Mouse (Mus musculus) thymus, postnatal 4 days (tissue): Measurements from ENCODE around the gene Myog.

Source experiments
- DNase-seq: peaks from one replicate; pipeline ENCODE4 v3.0.0; 2021

Gene Myog

GRCm38 (mm10) chr1:134326841-134327346, 37.1 kb downstream of the Myog start:
- no peak for DNase-seq

DNA sequence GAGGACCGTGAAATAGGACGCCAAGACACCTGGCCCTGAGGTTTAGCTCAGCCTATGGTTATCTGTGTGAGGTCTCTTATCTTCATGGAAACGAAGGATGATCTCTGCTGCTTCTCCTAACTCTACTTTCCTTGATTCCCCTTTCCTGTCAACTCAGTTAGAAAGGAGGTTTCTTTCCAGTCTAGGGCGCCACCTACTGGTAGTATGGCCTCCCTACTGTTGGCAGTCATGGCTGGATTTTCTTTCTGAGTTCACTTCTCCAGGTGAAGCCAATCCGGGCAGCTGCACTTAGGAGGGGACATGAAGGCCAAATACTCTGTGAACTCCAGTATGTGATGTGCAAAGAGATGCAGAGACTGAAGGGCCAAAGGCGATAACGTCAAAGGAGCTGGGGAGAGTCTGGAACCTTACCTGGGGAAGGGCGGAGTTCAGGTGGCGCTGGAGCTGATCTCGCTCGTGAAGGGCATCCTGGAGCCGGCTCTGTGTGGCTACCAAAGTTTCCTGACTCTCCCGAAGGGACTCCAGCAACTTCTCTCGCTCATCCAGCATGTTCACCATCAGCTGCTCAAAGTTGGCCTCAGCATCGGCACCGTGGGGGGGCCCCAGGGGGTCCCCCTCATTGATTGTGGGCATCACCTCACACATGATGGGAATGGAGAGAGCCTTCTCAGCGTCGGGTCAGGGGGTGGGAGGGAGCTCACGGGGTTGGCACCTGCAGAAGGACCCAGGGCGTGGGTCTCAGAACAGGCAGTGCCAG, 42.3 kb downstream of the Myog start:
- DNase-seq = peak; percentile 86

GRCm38 (mm10) chr1:134332770-134333271, 43.0 kb downstream of the Myog start, which contains the start of gene Ppfia4:
Gene Ppfia4 (minus strand): TSS chr1:134332928.
- peak; percentile 52 for DNase-seq

DNA sequence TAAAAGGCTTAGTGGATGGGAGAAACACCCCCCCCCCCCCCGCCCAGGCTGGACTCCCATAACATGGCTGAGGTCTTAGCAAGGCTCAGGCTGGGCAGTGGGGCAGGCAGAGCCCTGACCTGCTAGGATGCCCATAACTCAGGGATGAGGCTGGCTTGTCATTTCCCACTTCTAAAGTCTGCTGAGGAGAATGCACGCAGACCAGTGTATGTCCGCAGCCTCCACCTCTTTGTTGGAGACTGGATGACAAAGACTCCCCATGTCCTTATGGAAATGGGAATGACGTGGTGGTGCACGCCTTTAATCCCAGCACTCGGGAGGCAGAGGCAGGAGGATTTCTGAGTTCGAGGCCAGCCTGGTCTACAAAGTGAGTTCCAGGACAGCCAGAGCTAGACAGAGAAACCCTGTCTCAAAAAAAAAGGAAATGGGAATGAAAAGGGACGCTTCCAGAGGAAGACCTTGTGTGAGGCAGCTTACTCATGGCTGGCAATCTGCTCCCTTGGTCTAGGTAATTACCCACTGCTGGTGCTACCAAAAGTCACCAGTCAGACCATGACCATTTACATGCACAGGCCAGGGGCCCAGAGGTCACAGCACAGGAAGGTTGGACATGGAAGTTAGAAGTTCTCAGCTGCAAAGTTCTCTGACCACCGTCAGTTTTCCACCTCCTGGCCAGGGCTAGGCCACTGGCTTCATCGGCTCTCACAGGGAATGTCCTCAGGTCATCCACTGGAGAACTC, 43.8 kb downstream of the Myog start:
- DNase-seq = no peak

- no peak for DNase-seq
Observed at GRCm38 (mm10) chr1:134334111-134334827, 44.5 kb downstream of the Myog start.

DNA sequence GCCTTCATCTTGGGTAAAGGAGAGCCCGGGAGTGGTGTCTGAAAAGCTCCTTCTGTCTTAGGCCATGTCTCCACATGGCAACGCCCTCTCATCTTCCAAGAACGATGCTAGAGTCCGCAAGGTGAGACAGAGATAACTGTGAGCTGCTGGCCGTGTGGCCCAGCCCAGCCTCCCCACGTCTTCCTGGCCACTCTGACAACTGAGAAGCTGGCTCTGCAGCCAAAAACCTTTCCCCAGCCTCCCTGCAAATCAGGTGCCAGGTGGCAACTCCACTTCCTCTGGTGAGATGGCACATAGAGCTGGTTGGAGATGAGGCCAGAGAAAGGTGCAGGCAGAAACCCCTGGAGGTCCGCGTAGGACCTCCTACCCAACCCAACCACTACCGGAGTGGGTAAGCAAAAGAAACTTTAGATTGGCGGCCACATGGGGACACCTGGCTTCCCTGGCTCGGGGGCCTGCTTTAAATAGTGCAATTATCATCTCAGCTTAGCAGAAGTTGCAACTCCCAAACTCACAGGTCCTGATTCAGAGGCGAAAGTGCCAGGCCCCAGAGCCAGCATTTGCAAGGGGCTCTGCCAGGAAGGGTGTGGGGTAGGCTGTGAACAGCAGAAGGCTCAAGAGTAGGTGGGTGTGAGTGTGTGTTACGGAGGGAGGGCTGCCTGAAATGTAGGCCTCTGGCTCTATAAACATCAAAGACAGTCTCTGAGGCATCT, 45.6 kb downstream of the Myog start:
- no peak for DNase-seq

DNA sequence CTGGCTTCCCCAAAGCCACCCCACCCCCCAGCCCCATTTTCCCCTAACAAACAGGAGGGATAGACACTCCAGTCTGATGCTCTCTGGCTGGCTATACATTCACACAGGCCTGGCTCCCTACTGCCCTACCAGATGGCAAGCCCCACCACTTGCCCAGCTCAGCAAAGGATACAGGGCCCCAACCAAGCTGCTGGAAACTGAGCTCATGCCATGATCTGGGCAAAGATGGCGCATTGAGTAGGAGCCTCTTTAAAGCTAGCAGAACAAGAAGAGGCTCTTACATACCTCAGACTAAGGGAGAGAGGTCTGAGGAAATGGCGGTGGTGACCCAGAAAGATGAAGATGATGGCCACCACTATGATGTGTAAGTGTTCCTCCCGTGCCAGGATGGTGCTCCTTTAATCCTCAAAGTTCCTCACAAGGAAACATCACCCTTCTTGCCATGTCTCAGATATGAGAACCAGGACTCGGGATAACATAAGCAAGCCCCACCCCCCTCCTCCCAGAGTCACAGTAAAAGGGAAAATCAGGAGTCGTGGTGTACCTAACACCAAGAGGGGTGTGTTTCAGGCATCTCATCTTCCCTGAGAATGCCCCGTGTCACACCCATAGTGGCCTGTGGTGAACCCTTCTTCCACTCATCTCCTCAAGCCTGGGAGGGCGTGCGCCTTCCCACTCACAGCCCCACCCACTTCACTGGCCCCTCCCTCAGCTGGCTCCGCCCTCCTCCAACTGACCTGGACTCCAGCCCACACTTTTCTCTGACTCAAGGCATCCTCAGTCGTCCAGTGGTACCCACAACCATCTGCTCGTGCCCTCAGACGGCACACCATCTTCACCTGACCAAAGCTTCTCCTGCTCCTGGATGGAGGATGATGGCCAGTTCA, 46.4 kb downstream of the Myog start:
- no peak for DNase-seq

GRCm38 (mm10) chr1:134336958-134337710, 47.3 kb downstream of the Myog start:
- DNase-seq = peak; percentile 33

- no peak for DNase-seq
Observed at GRCm38 (mm10) chr1:134339162-134339561, 49.4 kb downstream of the Myog start.

DNA sequence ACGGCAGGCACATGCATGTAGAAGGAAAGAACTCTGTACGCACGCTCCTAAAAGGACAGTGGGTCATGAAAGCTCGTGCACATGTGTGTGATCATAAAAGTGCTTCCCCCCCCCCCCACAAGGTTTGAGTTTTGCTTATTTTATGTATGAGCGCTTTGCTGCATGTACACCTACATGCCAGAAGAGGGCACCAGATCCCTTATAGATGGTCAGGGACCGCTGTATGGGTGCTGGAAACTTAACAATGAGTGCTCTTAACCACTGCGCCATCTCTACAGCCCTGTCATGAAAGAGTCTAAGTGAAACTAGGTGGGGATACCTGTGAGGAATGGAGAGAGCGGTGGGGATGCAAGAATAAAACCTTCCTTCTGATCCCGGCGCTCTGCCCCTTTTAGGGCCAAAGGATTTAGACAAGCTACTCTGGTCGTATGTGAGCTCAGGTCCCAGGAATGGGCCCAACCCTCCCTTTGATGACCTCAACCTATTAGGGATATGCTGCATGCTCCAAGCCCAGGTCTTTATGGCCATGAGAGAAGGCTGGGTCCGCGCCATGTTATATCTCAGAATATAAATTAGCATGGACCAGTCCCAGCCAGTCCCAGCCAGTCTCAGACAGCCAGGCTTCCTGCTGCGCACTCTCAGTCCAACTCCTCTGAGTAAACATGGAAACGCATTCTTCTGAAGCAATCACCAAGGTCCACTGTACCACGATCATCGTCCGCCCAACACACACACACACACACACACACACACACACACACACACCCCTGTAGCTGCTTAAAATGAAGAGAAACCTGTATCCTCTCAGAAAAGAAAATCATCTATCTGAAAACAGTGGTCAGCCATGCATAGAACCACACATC, 50.2 kb downstream of the Myog start:
- DNase-seq = no peak

GRCm38 (mm10) chr1:134341641-134342277, 52.0 kb downstream of the Myog start:
- DNase-seq = no peak
